Mouse (Mus musculus) embryonic fibroblast, embryonic 13.5 days (primary cell): ENCODE data around the gene Mtif2. TPM values are rescaled to one million over a fixed set of nuclear protein-coding genes. Genes with fewer than 3 reads are reported as not detected.
A peak's percentile ranks its signal among the peaks of the same experiment; 100 is the strongest.

Experiments
- H3K27ac ChIP-seq: 2 replicates; pipeline ENCODE4 v1.5.1; 2012; ENCODE audit warnings: low read length, control low read depth, inconsistent platforms; ENCODE audit not compliant: insufficient read depth
- H3K4me1 ChIP-seq: 2 replicates; pipeline ENCODE4 v1.6.1; 2011; ENCODE audit warnings: low read length; ENCODE audit not compliant: control insufficient read depth, insufficient read depth
- H3K4me3 ChIP-seq: 2 replicates; pipeline ENCODE4 v1.5.1; 2011; ENCODE audit warnings: mild to moderate bottlenecking, control low read depth, low read length; ENCODE audit not compliant: insufficient read depth
- CTCF ChIP-seq: IDR thresholded peaks from 2 replicates; pipeline ENCODE4 v1.5.1; 2011; ENCODE audit warnings: mild to moderate bottlenecking, control low read depth, low read length, moderate library complexity, borderline replicate concordance; ENCODE audit not compliant: insufficient read depth
- POLR2A ChIP-seq: IDR thresholded peaks from 2 replicates; pipeline ENCODE4 v1.6.1; 2011; ENCODE audit warnings: low read depth, mild to moderate bottlenecking, control low read depth, low read length, moderate library complexity
- polyA plus RNA-seq: library from polyadenylated mRNA; stranded (reverse); fragments of >200 nt; gene quantifications from 2 replicates; pipeline ENCODE4 v1.2.4, GENCODE M21; 2011; ENCODE audit warnings: low read depth; ENCODE audit not compliant: missing spikeins, insufficient read length

Mtif2 gene
- polyA plus RNA-seq, result 23.8 TPM in 2 replicates

GRCm38 (mm10) chr11:29525988-29526794, at the start of gene Mtif2:
TSS of gene Mtif2 (plus strand) at chr11:29526408.
- TF ChIP-seq POLR2A (peak; percentile 90), CTCF (no peak)
- Histone ChIP-seq H3K27ac (peak within 1 kb of the TSS; percentile 45), H3K4me1 (no peaks in the 10 kb centered on the region), H3K4me3 (peak within 1 kb of the TSS; percentile 69)

- no peak overlapping the region for H3K4me3 ChIP-seq
- no peak overlapping the region for H3K27ac ChIP-seq
- no peak for TF ChIP-seq CTCF
- no peaks in the 10 kb centered on the region for H3K4me1 ChIP-seq
These were observed 33.1 kb upstream of the Mtif2 start for GRCm38 (mm10) chr11:29493135-29493534.

DNA sequence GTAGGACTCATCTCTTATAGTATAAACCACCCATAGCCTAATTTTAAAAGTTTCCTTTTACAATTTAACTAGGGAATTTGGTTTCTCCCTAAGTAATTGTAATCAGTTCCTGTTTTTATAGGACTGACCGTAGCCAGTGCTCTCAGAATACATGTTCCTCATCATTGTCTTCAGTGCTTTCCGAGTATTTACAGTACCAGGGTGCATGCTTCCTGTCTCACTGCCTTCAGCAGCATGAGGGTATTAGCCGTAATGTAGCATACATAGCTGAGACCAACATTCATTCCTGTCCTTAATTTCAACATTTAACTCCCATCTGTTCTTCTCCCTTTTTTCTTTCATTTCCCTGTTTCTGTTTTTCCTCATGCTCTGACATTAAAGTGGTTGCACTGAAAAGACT, 29.2 kb upstream of the Mtif2 start:
- Histone ChIP-seq H3K4me3 (no peak overlapping the region), H3K4me1 (no peaks in the 10 kb centered on the region; the same call in 1 of the 2 replicates), H3K27ac (no peak overlapping the region)
- TF ChIP-seq POLR2A (no peak), CTCF (no peak)

GRCm38 (mm10) chr11:29503948-29504893, 22.0 kb upstream of the Mtif2 start:
- Histone ChIP-seq H3K4me3 (no peak overlapping the region), H3K4me1 (no peaks in the 10 kb centered on the region; the same call in 1 of the 2 replicates), H3K27ac (no peak overlapping the region)
- no peak for TF ChIP-seq CTCF
- no peak for TF ChIP-seq POLR2A

DNA sequence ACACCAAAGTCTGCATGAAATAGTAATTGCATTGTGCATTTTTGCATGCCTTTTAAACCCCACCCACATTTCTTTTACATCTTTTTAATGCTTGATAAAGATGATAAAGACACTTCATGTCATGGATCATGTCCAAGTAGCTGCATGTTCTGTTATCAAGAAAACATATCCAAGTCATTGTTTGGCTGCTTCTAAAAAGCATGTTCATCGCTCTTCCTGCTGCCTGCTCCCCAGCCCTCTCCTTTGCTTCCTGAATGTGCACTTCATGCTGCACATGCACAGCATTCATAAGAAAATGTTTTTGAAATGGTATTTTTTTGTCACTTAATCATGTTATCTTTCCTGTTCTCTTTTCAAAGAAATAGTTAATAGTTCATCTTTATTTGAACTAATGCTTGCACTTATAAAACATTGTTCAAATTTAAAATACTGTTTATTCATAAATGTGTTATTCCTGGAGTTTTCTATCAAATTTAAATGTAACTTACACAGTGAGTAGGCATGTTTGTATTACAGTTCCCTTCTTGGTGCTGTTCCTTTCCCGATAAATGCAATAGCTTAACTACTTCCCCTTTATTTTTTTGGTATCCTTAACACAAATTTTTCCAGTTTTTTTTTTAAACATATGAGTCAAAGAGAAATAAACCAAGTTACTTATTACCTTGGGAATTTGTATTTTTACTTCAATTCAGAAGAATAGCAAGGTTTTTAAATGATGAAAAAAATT, 21.1 kb upstream of the Mtif2 start:
- TF ChIP-seq POLR2A (no peak), CTCF (no peak)
- no peaks in the 10 kb centered on the region; the same call in 1 of the 2 replicates for H3K4me1 ChIP-seq
- H3K4me3 ChIP-seq, result no peak overlapping the region
- no peak overlapping the region for H3K27ac ChIP-seq

DNA sequence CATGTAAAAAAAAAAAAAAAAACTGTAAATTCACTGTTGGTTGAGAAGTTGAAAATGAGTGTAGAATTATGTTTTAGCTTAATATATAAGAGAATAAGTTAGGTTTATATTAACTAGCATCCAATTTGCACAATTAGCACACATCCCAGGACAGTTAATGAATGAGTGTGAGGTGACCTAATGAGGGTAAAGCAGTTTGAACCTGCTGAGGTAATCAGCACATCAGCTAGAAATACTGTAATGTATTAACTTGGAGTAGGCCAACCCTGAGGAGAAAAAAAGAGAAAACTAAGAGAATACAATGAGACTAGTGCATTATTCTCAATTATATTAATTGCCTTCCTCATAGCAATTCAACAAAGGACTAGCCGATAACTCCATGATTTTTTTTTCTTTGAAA, 16.8 kb upstream of the Mtif2 start:
- Histone ChIP-seq H3K4me1 (no peaks in the 10 kb centered on the region), H3K27ac (no peak overlapping the region), H3K4me3 (no peak overlapping the region)
- TF ChIP-seq CTCF (no peak), POLR2A (no peak)

- Histone ChIP-seq H3K4me3 (no peak overlapping the region), H3K27ac (no peak overlapping the region), H3K4me1 (no peaks in the 10 kb centered on the region)
- TF ChIP-seq POLR2A (no peak), CTCF (no peak)
These were observed 13.2 kb upstream of the Mtif2 start for GRCm38 (mm10) chr11:29512818-29513535.

DNA sequence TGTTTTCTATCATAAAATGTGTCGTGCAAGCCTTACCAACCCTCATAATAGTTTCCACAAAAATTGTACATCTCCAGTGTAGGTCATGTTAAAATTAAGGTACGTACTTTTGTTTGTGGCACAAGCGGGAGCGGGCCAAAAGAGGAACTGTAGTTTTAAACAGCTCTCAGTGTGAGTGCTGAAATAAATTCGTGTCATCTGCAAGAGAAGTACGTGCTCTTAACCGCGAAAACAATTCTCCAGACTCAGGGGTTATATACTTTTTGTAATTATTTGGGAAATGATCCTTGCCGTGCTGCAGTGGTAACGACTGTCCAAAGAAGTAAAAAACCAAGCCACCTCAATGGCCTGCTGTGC, 11.9 kb upstream of the Mtif2 start:
- Histone ChIP-seq H3K4me3 (peak overlapping the region; percentile 79), H3K27ac (peak overlapping the region; percentile 71), H3K4me1 (no peaks in the 10 kb centered on the region)
- TF ChIP-seq CTCF, result no peak
- TF ChIP-seq POLR2A, result no peak
